Mouse (Mus musculus) heart, adult 2 months (tissue): Measurements from ENCODE around the gene Lrrc32.

Source experiments
- CTCF ChIP-seq: fragments of 200-600 bp; IDR thresholded peaks from 2 replicates; pipeline ENCODE4 v1.8.1; 2022; ENCODE audit warnings: antibody characterized with exemption, mild to moderate bottlenecking, moderate library complexity
- EP300 ChIP-seq: fragments of 200-500 bp; IDR thresholded peaks from 2 replicates; pipeline ENCODE4 v1.6.1; 2011; ENCODE audit warnings: low read depth, low read length, control low read depth; ENCODE audit not compliant: insufficient read depth
- POLR2A ChIP-seq: fragments of 200-500 bp; IDR thresholded peaks from 2 replicates; pipeline ENCODE4 v1.6.1; 2011; ENCODE audit warnings: mild to moderate bottlenecking, low read depth, low read length, control low read depth; ENCODE audit not compliant: insufficient read depth

DNA sequence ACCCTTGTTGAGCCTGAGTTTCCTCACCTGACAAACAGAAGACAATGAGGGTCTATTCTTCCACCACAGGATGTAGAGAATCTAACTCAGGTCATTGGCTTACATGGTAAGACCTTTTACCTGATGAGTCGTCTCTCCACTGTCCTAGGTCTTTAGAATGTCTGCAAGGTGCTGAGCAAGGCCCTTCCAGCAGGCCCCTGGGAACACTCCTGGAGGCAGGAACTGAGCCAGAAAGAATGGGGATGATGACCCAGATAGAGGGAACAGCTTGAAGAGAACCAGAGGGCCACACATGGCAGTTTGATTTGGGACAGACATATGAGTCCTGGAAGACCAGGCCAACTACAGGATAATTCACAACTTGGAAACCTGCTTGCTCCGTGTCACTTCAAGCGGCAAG is 53.2 kb downstream of the Lrrc32 start:
- no peak for TF ChIP-seq CTCF
- no peak for TF ChIP-seq POLR2A
- TF ChIP-seq EP300 = no peak
